Mouse (Mus musculus) c-Kit-positive CD71-positive TER-119-negative erythroid progenitor cells, embryonic 14.5 days (primary cell): ENCODE measurements at regions not wholly inside any gene's neighbourhood (a gene's known extent, or its start where the extent isn't known, plus 50 kb on each side); places are given as distances from the start of the nearest gene placed in this dataset.

ENCODE experiments used
- DNase-seq: peaks from one replicate; pipeline ENCODE4 v3.0.0-alpha.2; 2013; ENCODE audit warnings: low read depth

DNA sequence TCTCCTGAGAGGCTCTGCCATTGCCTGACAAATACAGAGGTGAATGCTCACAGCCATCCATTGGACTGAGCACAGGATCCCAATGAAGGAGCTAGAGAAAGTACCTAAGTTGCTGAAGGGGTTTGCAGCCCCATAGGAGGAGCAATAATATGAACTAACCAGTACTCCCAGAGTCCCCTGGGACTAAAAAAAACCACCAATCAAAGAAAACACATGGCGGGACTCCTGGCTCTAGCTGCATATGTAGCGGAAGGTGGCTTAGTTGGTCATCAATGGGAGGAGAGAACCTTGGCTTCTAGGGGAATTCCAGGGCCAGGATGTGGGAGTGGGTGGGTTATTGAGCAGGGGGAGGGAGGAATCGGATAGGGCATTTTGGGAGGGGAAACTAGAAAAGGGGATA is 207.8 kb downstream of the Otol1 start:
- no peak for DNase-seq

DNA sequence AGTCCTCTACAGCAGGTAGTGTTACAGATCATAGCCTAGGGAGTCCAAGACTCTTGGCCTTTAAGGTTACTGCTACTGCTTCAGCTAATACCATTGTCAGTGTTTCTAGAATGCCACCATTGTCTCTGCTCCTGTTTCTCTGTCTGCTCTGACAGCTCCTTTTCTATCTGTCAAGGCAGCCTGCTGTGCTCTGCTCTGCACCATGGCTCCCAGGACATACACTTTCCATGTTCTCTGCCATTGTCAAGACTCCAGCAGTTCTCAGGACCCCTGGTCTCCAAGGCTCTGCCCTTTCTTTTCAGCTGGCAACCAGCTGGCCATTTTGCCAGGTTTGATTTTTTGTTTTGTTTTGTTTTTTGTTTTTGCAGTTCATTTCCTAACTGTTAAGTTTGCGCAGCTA is 208.7 kb downstream of the Otol1 start:
- no peak for DNase-seq

DNA sequence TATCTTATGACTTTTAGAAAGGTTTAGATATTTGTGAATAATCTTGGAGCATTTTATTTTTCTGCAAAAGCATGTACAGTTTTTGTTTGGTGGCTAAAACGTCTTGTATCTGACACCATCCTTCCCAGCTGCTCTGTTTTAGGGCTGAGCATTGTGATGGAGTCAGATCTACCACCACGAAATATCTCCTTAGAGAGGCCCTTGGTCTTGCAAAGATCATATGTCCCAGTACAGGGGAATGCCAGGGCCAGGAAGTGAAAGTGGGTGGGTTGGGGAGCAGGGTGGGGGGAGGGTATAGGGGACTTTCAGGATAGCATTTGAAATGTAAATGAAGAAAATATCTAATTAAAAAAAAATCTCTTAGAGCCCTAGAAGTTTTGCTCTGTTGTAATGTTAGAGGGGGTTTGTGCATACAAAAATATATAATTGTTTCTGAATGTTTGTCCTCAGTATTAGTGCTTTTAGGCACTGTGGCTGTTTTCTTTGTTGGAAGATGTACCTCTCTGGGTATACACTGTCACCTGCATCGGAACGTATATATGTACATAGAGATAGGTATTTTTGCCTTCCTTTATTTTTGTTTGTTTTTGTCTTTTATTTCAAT is 211.4 kb downstream of the Otol1 start:
- DNase-seq, result no peak

DNA sequence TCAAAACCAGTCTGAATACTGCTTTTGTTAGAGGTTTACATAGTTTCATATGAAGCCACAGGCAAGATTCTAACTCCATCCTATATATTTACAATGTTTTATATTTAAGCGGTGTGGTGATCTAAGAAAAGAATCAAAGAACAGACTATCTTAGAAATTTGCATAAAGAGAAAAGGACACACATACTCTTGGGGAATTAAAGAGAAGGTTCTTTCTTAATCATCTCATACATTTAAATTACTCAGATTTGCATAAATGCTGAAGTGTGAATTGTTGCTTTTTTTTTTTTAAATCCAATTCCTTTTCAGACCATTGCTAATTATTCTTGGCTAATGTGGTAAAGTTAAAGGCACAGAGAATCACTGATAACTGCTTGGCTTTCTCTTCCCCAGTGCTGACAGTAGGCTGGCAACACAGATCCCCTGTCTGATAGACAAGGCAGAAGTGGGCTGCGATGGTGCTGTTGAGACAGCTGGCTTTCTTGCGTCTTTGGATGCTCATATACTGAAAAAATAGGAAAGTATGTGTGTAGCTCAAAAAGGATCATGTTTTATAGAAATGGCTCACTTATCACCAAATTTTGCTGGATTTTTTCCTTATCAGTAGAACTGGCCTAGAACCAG is 216.1 kb downstream of the Otol1 start:
- DNase-seq, result no peak

DNA sequence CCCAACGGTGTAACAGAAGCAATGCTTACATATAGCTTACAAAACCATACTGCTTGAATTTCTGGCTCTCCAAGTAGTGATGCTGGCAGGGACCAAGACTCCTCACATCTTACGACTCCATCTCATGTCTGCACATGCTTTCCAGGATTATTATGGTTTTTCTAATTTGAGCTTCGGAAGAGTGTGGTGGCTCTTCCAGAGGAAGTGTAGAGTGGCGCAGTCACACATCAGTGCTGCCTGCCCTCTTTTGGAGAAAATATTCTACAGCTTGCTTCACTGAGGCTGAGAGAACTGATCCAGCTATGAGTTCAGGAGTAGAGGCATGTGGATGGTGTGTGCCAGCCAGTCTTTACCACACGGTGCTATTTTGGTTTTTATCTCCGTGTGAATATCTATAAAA is 217.4 kb downstream of the Otol1 start:
- no peak for DNase-seq

DNA sequence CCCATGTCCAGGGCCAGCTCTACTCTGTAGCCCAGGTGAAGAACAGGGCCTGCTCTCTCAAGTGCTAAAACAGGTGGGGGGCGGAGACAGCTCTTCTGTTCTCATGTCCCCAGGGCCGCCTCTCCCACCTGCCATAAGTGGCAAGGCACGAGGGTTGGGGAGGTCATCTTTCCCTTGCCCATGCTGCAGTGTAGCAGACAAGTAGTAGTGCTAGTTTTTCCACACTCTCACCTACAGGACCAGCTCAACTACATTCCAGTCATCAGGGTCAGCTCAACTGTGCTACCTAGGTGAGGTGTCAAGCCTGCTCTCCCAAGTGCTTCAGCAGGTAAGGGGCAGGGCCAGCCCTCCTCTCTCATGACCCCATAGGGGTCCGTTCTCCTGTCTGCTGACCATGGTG is 219.8 kb downstream of the Otol1 start:
- no peak for DNase-seq

DNA sequence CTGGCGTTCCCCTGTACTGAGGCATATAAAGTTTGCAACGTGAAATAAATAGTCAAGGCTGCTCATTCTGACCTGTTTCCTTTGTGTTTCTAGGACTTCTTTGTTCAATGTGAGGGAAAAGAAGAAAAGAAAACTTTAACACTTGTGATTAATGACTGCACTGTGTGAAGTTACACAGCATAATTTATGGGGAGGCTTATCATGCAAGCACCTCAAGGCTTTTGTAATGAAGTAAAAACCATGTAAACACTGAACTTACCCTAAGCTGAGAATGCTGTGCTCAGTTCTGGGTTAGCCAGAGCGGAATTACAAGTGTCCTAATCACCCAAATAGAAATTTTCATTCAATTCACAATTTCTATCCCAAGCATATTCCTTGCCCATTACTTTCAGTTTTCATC is 241.2 kb downstream of the Otol1 start:
- DNase-seq, result no peak

DNA sequence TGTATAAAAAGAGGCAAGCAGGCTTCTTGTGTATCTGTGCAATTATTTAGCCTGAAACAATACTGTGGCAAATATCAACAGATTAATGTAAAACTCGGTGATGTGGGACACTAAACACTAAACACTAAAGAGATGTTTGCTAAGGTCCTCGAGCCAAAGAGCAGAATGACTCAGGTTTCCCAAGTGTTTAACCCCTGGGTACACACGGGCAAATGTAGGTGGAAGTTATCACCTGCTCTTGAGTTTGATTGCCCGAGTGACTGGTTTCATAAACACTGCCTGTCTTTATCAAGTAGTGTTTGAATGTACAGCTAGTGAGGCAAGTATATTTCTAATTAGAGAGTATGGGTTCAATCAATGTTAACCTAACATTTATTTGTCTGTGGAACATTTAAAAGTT is 242.5 kb downstream of the Otol1 start:
- DNase-seq, result no peak

DNA sequence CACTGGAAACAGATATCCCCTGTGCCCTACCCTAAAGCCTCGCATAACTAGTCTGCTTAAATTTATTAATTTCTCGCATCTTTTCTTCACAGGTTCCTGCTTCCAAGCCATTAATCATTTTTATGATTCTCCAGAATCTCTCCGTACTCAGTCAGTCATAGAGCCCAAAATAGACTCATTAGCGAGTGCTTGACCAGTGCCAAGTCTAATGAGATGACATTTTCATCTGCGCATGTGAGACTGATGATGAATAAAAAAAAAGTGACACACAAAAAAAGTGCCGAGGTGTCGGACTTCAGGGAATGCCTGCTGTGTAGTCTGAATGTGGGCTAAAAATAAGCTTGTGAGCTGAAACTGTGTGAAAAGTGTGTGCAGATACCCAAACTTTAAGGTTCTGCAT is 243.3 kb downstream of the Otol1 start:
- DNase-seq, result no peak

DNA sequence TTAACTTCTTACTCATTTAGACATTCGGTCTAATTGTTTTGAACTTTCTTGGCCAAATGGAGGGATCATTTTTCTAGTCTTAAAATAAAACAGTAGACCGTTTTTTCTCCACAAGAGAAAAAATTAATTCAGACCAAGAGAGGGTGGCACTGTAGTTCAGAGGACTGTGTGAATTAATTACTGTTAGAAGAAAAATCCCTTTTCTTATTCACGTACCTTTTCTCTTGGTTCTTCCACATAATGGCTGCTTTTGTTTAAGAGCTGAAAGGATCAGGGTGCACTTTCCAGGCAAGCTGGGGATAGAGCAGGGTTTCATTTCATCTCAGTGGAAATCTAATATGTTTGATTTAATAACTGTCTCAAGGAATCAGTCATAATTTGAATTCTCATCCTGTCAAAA is 255.9 kb downstream of the Otol1 start:
- no peak for DNase-seq

DNA sequence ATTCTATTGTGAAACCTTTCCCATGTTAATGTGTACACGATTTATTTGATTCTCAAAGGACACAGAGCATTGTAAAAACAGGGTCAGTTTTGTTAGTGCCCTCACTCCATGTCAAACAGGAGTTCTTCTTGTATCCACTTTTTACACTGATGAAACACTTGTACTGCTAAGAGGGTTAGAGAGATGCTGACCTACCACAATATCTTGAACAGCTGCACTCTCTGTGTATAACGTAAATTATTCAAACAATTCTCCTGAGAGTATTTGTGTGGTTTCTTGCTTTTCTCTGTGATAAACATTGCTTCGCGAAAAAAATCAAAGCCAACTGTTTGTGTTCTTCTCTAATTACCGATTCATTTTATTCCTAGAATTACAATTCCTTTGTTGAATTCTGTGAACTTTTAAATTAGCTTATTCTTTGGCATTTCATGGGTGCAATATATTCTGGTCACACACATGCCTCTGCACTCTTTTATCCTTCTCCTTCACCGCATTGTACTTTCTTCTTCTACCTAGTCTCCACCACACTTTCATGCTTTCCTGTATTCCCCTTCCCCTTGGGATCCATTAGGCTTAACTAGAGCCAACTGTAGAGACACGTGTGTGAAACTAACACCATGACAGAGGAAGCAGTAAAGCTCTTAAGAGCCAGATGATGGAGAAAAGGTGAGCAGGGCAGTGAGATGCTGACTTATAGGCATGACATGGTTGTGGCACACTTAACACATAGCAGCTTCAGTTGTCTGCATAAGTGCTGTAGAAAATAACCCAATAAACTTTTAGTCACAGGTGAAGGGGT is 281.4 kb downstream of the Otol1 start:
- DNase-seq, result no peak

DNA sequence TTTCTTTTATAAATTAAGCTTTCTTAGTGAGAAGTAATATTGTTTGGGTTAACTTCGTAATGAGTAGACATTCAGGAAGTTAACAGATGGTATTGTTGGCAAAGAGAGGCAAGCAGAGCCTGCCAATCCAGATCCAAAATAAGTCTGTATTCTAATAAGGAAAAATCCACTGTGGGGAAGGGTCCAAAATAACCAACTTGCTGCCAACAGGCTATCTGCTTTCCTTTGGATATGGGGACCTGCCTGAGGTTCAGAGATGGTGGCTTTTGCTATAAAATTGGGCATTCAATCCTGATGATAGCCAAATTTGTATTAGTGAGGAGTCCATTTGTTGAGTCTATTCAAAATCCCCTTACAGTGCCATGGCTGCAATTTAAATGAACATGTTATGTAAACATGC is 300.1 kb downstream of the Otol1 start:
- DNase-seq, result no peak

DNA sequence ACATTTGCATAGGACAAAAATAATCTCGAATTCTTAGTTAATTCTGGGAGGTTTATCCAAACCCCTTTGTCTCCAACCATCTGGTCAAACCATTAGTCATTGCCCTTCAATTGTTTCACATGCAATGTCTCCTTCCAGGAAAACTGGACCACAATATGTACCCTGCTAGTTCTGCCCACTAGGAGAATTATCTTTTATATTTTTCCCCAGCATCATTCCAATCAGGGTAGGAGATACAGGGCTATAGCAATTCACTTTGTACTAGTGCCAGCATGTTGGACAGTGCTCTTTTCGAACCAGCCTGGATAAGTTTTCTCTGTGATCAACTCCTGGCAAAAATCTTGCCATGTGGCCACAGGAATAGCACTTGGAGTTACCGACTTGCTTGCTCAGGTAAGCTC is 300.6 kb downstream of the Otol1 start:
- DNase-seq, result no peak

DNA sequence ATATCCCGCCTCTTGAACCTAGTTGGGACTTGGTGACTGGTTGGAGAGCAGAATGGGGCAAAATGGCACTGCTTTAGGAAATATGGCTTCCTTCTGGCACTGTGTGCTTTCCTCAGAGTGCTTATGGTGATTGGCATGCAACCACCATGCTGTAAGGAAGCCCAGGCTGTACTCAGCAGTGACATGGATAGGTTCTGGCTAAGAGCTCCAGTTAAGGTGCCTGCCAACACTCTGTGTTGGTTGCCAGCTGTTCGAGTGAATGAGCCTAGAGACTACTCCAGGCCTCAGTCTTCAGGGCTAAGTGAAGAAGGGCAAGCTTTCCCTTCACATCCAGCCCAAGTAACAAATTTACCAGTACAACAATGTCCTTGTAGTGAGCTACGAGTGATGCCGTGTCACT is 301.9 kb downstream of the Otol1 start:
- DNase-seq, result no peak

DNA sequence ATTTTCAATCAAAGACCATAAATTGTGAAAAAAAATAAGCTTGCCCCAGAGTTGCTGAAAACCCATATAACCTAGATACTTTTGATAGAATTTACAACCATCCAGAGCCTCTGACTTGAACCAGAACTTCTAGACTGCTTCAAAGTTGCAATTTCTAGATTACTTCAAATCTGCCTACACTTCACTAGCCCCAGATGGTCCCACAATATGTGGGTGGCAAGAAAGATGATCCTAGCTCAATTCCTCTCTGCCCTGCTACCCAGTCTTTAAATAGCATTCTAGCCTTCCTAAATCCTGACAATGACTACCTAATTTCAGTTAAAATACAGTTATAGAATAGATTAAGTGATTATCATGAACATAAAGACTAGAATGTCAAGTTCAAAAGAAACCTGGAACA is 303.6 kb downstream of the Otol1 start:
- DNase-seq, result no peak

DNA sequence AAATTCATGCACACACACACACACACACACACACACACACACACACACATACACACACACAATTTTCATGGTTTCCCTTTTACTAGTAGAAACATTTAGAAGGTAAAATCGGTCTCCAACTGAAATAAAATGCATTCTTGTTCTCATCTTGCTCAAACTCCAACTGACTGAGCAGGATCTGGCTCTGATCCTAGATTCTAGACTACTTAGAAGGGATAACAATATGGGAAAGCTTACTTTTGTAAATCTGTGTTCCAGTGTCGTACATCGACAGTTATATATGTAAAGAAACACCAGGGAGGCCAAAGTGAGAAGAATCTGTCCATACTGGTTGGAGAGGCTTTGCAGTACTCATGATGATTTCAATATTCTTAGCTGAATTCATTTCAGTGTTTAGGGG is 304.6 kb downstream of the Otol1 start:
- DNase-seq, result no peak

DNA sequence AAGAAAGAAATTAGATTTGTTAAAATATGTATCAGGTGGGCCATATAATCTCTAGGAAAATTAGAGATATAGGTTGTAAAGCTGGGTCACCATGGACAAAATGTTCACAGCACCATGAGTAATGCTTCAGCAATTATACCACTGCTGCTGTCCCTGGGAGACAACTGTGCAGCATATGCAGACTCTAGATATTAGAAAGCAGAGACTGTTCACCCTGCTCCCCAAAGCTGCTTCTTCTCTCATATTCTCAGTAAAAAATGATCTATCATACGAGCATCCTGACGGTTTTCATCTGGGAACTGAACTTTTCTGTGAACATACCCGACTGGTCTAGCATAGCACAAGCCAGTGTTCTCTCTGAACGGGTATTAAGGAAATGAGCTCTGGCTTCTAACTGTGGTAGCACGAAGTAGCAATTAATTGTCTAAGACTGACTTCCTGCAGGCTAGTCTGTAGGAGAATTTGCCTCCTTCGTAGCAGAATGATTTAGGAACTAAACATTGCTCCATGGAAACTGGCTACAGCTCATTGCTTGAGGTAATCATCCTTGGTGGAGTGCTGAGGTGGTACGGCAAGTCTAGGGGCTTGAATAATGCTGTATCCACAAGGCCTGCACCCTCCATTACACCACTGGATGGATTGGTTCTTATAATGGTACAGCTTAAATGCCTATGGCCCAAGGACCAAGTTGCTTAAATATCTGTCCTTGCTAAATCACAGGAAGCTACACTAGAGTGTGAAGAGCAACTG is 305.9 kb downstream of the Otol1 start:
- no peak for DNase-seq

DNA sequence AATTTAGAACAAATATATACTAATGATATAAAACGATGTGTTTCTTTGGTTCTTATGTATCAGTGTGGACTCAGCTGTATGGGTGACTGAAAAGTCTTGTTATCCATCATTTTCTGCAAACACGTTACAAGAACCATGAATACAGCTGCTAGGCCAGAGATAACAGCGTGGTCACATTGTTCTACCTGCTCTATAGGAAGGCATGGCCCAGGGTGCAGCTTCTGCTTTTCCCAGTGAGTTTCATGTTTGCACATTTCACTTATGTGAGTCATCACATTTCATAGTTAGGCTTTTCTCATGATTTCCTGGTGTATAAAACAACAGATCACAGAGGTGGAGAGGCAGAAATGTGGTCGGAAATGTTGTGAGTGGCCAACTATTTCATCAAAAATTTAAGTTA is 306.8 kb downstream of the Otol1 start:
- DNase-seq, result no peak

DNA sequence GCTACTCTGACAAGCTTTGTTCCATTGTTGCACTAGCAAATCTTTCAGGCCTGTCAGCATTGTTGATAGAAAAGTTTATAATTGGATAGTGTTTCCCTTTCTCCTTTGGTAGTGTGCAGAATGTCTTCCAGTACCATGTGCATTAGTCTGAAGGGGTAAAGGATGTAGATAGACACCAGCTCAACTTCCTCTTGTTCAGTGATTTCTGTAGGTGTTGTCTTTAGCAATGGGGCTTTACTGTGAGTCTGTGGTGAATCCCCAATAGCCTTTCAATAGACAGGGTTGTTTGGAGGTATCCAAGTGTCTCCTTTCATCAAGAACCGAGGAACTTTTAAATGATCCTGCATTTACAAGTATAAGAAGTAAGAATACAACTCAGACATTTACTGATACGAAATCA is 311.0 kb downstream of the Otol1 start:
- DNase-seq, result no peak

DNA sequence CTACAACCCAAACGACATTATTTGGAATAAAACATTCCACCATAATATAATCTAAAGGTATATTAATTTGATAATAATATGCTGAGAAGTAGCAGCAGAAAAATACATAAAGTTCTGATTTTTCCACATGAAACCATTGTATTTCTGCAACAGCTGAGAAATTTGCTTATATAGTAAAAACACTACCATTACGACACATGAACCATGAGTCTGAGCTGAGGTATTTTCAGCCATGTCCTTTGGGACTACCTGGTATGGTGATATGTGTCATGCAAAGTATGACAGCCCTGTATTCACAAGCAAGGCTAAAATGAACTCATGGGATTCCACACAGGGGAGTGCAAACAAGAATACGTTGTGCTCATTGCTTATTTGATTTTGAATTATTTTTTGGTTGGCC is 311.7 kb downstream of the Otol1 start:
- no peak for DNase-seq

DNA sequence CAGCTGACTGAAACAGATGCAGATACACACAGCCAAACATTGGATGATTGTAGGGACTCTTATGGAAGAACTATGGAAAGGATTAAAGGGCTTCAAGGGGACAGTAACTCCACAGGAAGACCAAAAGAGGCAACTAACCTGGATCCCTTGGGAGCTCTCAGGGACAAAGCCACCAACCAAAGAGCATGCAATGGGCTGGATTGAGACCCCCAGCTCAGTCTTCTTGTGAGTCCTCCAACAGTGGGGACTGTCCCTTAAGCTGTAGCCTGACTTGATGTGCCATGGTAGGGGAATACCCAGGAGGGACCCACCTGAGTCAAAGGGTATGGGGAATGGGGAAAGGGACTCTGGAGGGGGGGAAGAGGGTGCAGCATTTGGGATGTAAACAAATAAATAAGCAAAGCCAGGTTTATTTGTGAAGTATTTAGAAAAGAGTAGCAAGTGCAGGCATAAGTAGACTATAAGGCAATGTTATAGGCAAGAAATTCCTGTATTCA is 313.8 kb downstream of the Otol1 start:
- DNase-seq, result no peak

DNA sequence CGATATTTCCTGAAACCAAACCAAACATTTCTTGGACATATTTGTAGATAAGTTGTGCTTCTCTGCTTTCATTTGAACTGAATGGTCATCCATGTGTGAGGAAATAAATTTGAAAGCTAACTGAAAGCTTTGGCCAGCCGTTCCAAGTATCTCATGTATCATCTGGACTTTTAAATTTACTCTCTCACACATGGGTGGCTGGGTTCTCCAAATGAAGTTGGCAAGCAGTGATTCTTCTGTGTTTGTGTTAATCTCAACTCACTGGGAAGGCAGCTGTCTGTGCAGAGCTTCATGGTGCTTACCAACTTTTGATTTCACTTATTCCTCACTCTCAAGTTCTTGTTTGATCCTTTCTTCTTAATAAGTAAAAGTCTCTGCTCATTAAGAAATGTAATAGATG is 317.3 kb downstream of the Otol1 start:
- no peak for DNase-seq
